Comparison of ENCODE assay signal across 29 mouse cellular contexts in genomic region chr13:81842278-81842677, GRCm38 (mm10).
"Had no signal": no experiment of that assay in that cellular context is flagged by ENCODE, and none has a peak within 500 bp of the region (broad histone marks: within the 10 kb centered on the region; RNA-seq: fewer than 3 reads in every experiment).

No protein-coding gene starts in this region.

- H3K4me2 ChIP-seq: embryonic facial prominence, embryonic 12.5 days; embryonic facial prominence, embryonic 13.5 days; embryonic facial prominence, embryonic 15.5 days; forebrain, embryonic 12.5 days; forebrain, embryonic 13.5 days; forebrain, embryonic 15.5 days had no signal

- H3K36me3 ChIP-seq: embryonic facial prominence, embryonic 10.5 days; embryonic facial prominence, embryonic 12.5 days; embryonic facial prominence, embryonic 13.5 days; embryonic facial prominence, embryonic 15.5 days; forebrain, embryonic 10.5 days; forebrain, embryonic 12.5 days; forebrain, embryonic 15.5 days had no signal

- H3K27me3 ChIP-seq: embryonic facial prominence, embryonic 12.5 days; embryonic facial prominence, embryonic 13.5 days; embryonic facial prominence, embryonic 15.5 days; forebrain, embryonic 12.5 days; forebrain, embryonic 13.5 days; forebrain, embryonic 15.5 days had no signal

- H3K4me1 ChIP-seq: embryonic facial prominence, embryonic 10.5 days; embryonic facial prominence, embryonic 12.5 days; embryonic facial prominence, embryonic 13.5 days; embryonic facial prominence, embryonic 15.5 days; forebrain, embryonic 12.5 days; forebrain, embryonic 13.5 days; forebrain, embryonic 15.5 days had no signal

- H3K9me3 ChIP-seq: embryonic facial prominence, embryonic 10.5 days; embryonic facial prominence, embryonic 12.5 days; embryonic facial prominence, embryonic 13.5 days; embryonic facial prominence, embryonic 15.5 days; forebrain, embryonic 10.5 days; forebrain, embryonic 12.5 days; forebrain, embryonic 13.5 days; forebrain, embryonic 15.5 days had no signal

- ATAC-seq: forebrain, embryonic 13.5 days; forebrain, embryonic 14.5 days; forebrain, embryonic 15.5 days; forebrain, embryonic 16.5 days had no signal

- H3K27ac ChIP-seq: embryonic facial prominence, embryonic 10.5 days; embryonic facial prominence, embryonic 12.5 days; embryonic facial prominence, embryonic 13.5 days; embryonic facial prominence, embryonic 15.5 days; forebrain, embryonic 10.5 days; forebrain, embryonic 12.5 days; forebrain, embryonic 13.5 days; forebrain, embryonic 15.5 days; gastrocnemius, adult 2 months; heart, adult 2 months had no signal

- DNase-seq: cerebellum, adult 18-20 months; cerebellum, adult 2 months; cerebellum, adult 8-10 months; cerebellum, adult 9-10 months; cerebellum, adult 9-11 months; cerebellum, postnatal 10 days; cerebellum, postnatal 14 days; cerebellum, postnatal 25 days; cerebellum, postnatal 36 days; embryo, embryonic 11 days; forebrain, postnatal 0 days; gastrocnemius, adult 2 months; gastrocnemius, postnatal 10 days; gastrocnemius, postnatal 14 days; gastrocnemius, postnatal 25 days; gastrocnemius, postnatal 36 days; heart, adult 18-20 months; heart, adult 2 months had no signal

- H3K4me3 ChIP-seq: embryonic facial prominence, embryonic 10.5 days; embryonic facial prominence, embryonic 12.5 days; embryonic facial prominence, embryonic 13.5 days; embryonic facial prominence, embryonic 15.5 days; erythroblast, embryonic 14.5 days; forebrain, embryonic 10.5 days; forebrain, embryonic 12.5 days; forebrain, embryonic 13.5 days; forebrain, embryonic 15.5 days; gastrocnemius, adult 2 months; heart, adult 2 months had no signal

- H3K9ac ChIP-seq: embryonic facial prominence, embryonic 12.5 days; embryonic facial prominence, embryonic 13.5 days; embryonic facial prominence, embryonic 15.5 days; forebrain, embryonic 12.5 days; forebrain, embryonic 13.5 days; forebrain, embryonic 15.5 days; forebrain, postnatal 0 days had no signal
